Mouse (Mus musculus): ENCODE measurements around the gene Htr6. TPM values are rescaled to one million over a fixed set of nuclear protein-coding genes. Genes with fewer than 3 reads are reported as not detected.

Gene Htr6
- polyA plus RNA-seq, 1 experiment, result 0.04 TPM

GRCm38 (mm10) chr4:139075915-139076314 lies 545 bp upstream of the Htr6 start:
- no peak for TF ChIP-seq GATA1 (IDR thresholded peaks at IDR 0.05; ENCODE audit: low read length)

- TF ChIP-seq GATA1 (IDR thresholded peaks at IDR 0.05; ENCODE audit: low read length), result no peak
These were observed 1.3 kb downstream of the Htr6 start for GRCm38 (mm10) chr4:139074060-139074459.

DNA sequence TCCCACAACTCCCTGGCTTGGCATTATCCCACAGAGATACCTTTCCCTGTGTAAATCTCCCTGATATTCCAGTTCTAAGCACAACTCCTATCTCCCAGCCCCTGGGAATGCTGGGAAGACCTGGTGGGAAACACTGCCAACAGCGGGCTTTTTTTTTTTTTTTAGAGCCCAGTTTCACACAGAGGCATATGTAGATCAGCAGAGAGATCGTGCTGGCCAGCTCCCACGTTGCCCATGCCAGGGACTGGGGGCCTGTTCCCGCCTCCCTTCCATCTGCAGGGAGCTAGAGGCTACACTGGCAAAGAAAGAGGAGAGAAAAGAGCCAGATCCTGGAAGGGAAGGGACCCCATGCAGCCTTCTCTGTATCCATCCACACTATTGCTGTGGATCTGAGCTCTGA lies 7.1 kb downstream of the Htr6 start:
- no peak for TF ChIP-seq GATA1 (IDR thresholded peaks at IDR 0.05; ENCODE audit: low read length)

DNA sequence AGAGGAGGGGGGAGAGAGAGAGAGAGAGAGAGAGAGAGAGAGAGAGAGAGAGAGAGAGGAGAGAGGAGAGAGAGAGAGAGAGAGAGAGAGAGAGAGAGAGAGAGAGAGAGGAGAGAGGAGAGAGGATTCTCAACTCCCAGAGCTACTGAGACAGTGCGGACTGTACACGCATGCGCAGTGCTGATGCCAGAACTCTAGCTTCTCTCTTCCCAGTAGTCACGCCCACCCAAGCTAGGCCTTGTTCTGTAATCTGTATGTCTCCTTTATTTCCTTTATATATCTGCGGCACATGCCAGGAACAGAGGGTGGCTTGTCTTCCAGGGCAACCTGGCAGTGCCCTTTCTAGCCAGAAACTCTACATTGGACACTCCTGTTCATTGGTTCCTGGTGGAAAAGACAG lies 10.5 kb downstream of the Htr6 start:
- TF ChIP-seq GATA1 (IDR thresholded peaks at IDR 0.05; ENCODE audit: low read length), result no peak

GRCm38 (mm10) chr4:139059569-139059968 lies 15.8 kb downstream of the Htr6 start:
- no peak for TF ChIP-seq GATA1 (IDR thresholded peaks at IDR 0.05; ENCODE audit: low read length)

GRCm38 (mm10) chr4:139058029-139058428 lies 17.3 kb downstream of the Htr6 start:
- TF ChIP-seq GATA1 (IDR thresholded peaks at IDR 0.05; ENCODE audit: low read length), result no peak

GRCm38 (mm10) chr4:139057291-139057690 lies 18.1 kb downstream of the Htr6 start:
- no peak for TF ChIP-seq GATA1 (IDR thresholded peaks at IDR 0.05; ENCODE audit: low read length)

- no peak for TF ChIP-seq GATA1 (IDR thresholded peaks at IDR 0.05; ENCODE audit: low read length)
These were observed 19.6 kb downstream of the Htr6 start for GRCm38 (mm10) chr4:139055744-139056143.

GRCm38 (mm10) chr4:139055336-139055735 lies 20.0 kb downstream of the Htr6 start:
- no peak for TF ChIP-seq GATA1 (IDR thresholded peaks at IDR 0.05; ENCODE audit: low read length)

DNA sequence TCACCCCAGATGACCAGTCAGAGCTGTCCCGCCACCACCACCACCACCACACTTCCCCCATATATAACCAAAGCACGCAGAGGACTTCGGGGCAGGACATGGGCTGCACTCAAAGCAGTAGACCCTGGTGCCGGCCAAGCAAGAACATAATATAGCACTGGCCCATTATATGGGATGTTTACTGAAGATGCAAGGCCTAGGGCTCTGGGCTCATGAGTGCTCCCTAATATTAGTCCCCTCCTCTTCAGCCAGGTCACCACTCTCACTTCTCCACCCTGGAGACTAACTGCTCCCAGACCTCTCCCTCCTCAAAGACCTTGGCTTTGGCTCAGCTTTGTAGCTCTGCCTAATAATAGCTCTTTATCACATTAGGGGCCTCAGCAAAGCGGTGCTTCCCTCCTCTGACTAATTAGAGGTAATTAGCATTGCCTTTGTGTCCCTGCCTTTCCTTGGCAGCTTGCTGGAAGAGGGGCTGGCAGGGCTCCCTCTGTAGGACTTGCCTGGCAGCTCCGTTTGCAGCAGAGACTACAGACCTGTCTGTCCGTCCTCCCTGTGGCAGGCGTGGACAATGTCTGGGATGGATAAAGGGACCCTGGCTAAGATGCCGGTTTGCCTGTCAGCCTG lies 21.0 kb downstream of the Htr6 start:
- TF ChIP-seq GATA1 (IDR thresholded peaks at IDR 0.05; ENCODE audit: low read length), result no peak

DNA sequence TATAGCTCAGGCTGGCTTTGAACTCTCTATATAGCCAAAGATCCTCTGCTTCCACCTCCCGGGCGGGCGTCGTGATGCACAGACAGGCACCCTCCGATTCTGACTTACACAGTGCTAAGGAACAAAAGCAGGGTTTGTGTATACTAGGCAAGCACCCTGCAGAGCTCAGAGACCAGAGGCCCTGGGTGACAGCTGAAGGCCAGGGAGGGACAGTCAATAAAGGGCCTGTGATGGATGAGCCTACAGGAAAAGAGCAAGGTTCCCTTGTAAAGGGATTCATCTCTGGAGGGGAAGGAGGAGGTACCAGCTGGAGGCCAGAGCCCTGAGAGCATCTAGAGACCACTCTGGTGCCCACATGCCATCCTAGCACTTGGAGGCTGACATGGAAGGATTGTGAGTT lies 22.0 kb downstream of the Htr6 start:
- TF ChIP-seq GATA1 (IDR thresholded peaks at IDR 0.05; ENCODE audit: low read length), result no peak

DNA sequence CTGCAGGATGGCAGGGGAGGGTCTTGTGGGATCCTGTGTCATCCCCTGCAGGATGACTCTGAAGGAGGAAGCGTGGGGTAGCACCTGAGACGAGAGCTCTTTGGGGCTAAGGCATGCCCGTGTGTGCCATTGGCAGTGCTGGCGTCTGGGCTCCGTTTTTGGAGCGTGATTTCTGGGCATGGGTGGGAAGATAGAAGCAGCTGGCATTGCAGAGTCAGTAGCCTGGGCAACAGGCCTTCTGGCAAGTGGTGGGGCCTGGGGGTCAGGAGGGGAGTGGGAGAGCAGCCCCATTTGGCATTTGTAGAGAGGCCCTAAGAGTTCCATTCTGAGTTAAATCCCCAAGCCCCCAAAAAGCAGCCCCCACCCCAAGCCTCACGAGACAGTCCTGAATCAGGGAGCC lies 22.6 kb downstream of the Htr6 start:
- no peak for TF ChIP-seq GATA1 (IDR thresholded peaks at IDR 0.05; ENCODE audit: low read length)

GRCm38 (mm10) chr4:139048518-139048917 lies 26.9 kb downstream of the Htr6 start:
- TF ChIP-seq GATA1 (IDR thresholded peaks at IDR 0.05; ENCODE audit: low read length), result no peak

DNA sequence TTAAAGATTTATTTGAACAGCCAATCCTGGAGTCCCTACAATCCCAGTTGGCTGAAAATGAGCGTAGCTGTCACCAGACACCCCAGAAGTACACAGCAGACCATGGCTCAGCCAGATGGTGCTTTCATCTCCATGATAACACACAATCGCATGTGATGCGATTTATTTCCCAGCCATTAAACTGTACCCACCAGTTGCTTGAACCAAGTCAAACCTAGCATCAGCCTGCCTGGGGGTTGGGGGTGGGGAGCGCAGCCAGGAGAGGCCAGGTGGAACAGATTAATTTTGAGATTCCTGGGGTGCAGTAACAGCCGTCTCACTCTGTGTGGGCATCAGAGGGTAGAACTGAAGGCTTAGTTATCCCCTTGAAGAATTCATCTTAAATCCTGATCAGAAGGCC lies 29.0 kb downstream of the Htr6 start:
- no peak for TF ChIP-seq GATA1 (IDR thresholded peaks at IDR 0.05; ENCODE audit: low read length)

DNA sequence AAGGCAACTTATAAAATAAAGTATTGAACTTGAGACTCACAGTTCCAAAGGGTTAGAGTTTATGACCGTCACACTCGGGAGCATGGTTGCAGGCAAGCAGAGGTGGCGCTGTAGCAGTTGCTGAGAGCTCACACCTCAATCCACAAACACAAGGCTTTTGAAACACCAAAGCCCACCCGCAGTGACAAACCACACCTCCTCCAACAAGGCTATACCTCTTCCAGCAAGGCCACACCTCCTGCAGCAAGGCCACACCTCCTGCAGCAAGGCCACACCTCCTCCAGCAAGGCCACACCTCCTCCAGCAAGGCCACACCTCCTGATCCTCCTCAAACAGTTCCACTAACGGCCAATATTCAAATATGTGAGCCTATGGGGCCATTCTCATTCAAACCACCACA lies 30.8 kb downstream of the Htr6 start:
- no peak for TF ChIP-seq GATA1 (IDR thresholded peaks at IDR 0.05; ENCODE audit: low read length)

GRCm38 (mm10) chr4:139043600-139043999 lies 31.8 kb downstream of the Htr6 start:
- no peak for TF ChIP-seq GATA1 (IDR thresholded peaks at IDR 0.05; ENCODE audit: low read length)

- TF ChIP-seq GATA1 (IDR thresholded peaks at IDR 0.05; ENCODE audit: low read length), result no peak
These were observed 32.8 kb downstream of the Htr6 start for GRCm38 (mm10) chr4:139042611-139043010.
